Mouse (Mus musculus): ENCODE results near the gene Dapl1.

Dapl1 gene

GRCm38 (mm10) chr2:59471051-59471948 lies 13.2 kb upstream of the Dapl1 start:
- DNase-seq (ENCODE audit: low read depth, low spot score) = no peak

GRCm38 (mm10) chr2:59474336-59474735 lies 10.1 kb upstream of the Dapl1 start:
- no peak for DNase-seq (ENCODE audit: low read depth, low spot score)

- no peak for DNase-seq (ENCODE audit: low read depth, low spot score)
Observed at GRCm38 (mm10) chr2:59485080-59485479, 627 bp downstream of the Dapl1 start.

GRCm38 (mm10) chr2:59485657-59486056 lies 1.2 kb downstream of the Dapl1 start:
- no peak for DNase-seq (ENCODE audit: low read depth, low spot score)

GRCm38 (mm10) chr2:59486196-59486845 lies 1.9 kb downstream of the Dapl1 start:
- DNase-seq (ENCODE audit: low read depth, low spot score) = no peak

- no peak for DNase-seq (ENCODE audit: low read depth, low spot score)
Observed at GRCm38 (mm10) chr2:59488235-59488634, 3.8 kb downstream of the Dapl1 start.

GRCm38 (mm10) chr2:59490353-59490752 lies 5.9 kb downstream of the Dapl1 start:
- DNase-seq (ENCODE audit: low read depth, low spot score) = no peak

- no peak for DNase-seq (ENCODE audit: low read depth, low spot score)
Observed at GRCm38 (mm10) chr2:59493445-59494085, 9.1 kb downstream of the Dapl1 start.

GRCm38 (mm10) chr2:59499146-59499545 lies 14.7 kb downstream of the Dapl1 start:
- DNase-seq (ENCODE audit: low read depth, low spot score) = no peak

- DNase-seq (ENCODE audit: low read depth, low spot score) = no peak
Observed at GRCm38 (mm10) chr2:59499717-59500116, 15.3 kb downstream of the Dapl1 start.

GRCm38 (mm10) chr2:59509061-59509460 lies 24.6 kb downstream of the Dapl1 start:
- no peak for DNase-seq (ENCODE audit: low read depth, low spot score)

GRCm38 (mm10) chr2:59510416-59510815 lies 26.0 kb downstream of the Dapl1 start:
- DNase-seq (ENCODE audit: low read depth, low spot score) = no peak

GRCm38 (mm10) chr2:59510882-59511281 lies 26.4 kb downstream of the Dapl1 start:
- DNase-seq (ENCODE audit: low read depth, low spot score) = no peak

- no peak for DNase-seq (ENCODE audit: low read depth, low spot score)
Observed at GRCm38 (mm10) chr2:59520663-59521062, 36.2 kb downstream of the Dapl1 start.

- peak; percentile 88 for DNase-seq (ENCODE audit: low read depth, low spot score)
Observed at GRCm38 (mm10) chr2:59522079-59522684, 37.7 kb downstream of the Dapl1 start.

- no peak for DNase-seq (ENCODE audit: low read depth, low spot score)
Observed at GRCm38 (mm10) chr2:59523526-59523925, 39.1 kb downstream of the Dapl1 start.

- DNase-seq (ENCODE audit: low read depth, low spot score) = no peak
Observed at GRCm38 (mm10) chr2:59526893-59527292, 42.4 kb downstream of the Dapl1 start.

- peak; percentile 53 for DNase-seq (ENCODE audit: low read depth, low spot score)
Observed at GRCm38 (mm10) chr2:59529574-59530080, 45.2 kb downstream of the Dapl1 start.

- no peak for DNase-seq (ENCODE audit: low read depth, low spot score)
Observed at GRCm38 (mm10) chr2:59530811-59531210, 46.4 kb downstream of the Dapl1 start.

GRCm38 (mm10) chr2:59532999-59533398 lies 48.5 kb downstream of the Dapl1 start:
- DNase-seq (ENCODE audit: low read depth, low spot score) = no peak

- no peak for DNase-seq (ENCODE audit: low read depth, low spot score)
Observed at GRCm38 (mm10) chr2:59533504-59533903, 49.1 kb downstream of the Dapl1 start.

Data from mesoderm, embryonic 11.5 days (tissue).